Mouse (Mus musculus) c-Kit-negative CD71-positive TER-119-positive erythroid progenitor cells, embryonic 14.5 days (primary cell): Measurements from ENCODE around the gene Kalrn.

Source experiments
- DNase-seq: peaks from one replicate; pipeline ENCODE4 v3.0.0-alpha.2; 2013; ENCODE audit warnings: low read depth, low spot score

The Kalrn gene

GRCm38 (mm10) chr16:34557891-34558290 is 15.4 kb downstream of the Kalrn start:
- DNase-seq = no peak

GRCm38 (mm10) chr16:34552731-34553130 is 20.6 kb downstream of the Kalrn start:
- no peak for DNase-seq

- no peak for DNase-seq
Observed at GRCm38 (mm10) chr16:34549470-34549999, 23.8 kb downstream of the Kalrn start.

- DNase-seq = no peak
Observed at GRCm38 (mm10) chr16:34546805-34547509, 26.4 kb downstream of the Kalrn start.

- DNase-seq = no peak
Observed at GRCm38 (mm10) chr16:34543754-34544153, 29.6 kb downstream of the Kalrn start.

- no peak for DNase-seq
Observed at GRCm38 (mm10) chr16:34542341-34542740, 31.0 kb downstream of the Kalrn start.

- DNase-seq = no peak
Observed at GRCm38 (mm10) chr16:34538679-34539185, 34.6 kb downstream of the Kalrn start.

GRCm38 (mm10) chr16:34536300-34536699 is 37.0 kb downstream of the Kalrn start:
- DNase-seq = no peak

GRCm38 (mm10) chr16:34535135-34535534 is 38.2 kb downstream of the Kalrn start:
- DNase-seq = no peak

- DNase-seq = no peak
Observed at GRCm38 (mm10) chr16:34531506-34531905, 41.8 kb downstream of the Kalrn start.

- no peak for DNase-seq
Observed at GRCm38 (mm10) chr16:34530029-34530428, 43.3 kb downstream of the Kalrn start.

- DNase-seq = no peak
Observed at GRCm38 (mm10) chr16:34528234-34528983, 44.9 kb downstream of the Kalrn start.

- DNase-seq = no peak
Observed at GRCm38 (mm10) chr16:34526378-34526777, 47.0 kb downstream of the Kalrn start.

- DNase-seq = no peak
Observed at GRCm38 (mm10) chr16:34525866-34526265, 47.5 kb downstream of the Kalrn start.

GRCm38 (mm10) chr16:34525205-34525604 is 48.1 kb downstream of the Kalrn start:
- DNase-seq = no peak

GRCm38 (mm10) chr16:34521061-34521460 is 52.3 kb downstream of the Kalrn start:
- no peak for DNase-seq

- no peak for DNase-seq
Observed at GRCm38 (mm10) chr16:34516891-34517398, 56.4 kb downstream of the Kalrn start.

GRCm38 (mm10) chr16:34515485-34515884 is 57.8 kb downstream of the Kalrn start:
- no peak for DNase-seq

GRCm38 (mm10) chr16:34513956-34514593 is 59.3 kb downstream of the Kalrn start:
- no peak for DNase-seq

GRCm38 (mm10) chr16:34512326-34512725 is 61.0 kb downstream of the Kalrn start:
- no peak for DNase-seq

GRCm38 (mm10) chr16:34508125-34508524 is 65.2 kb downstream of the Kalrn start:
- DNase-seq = no peak

GRCm38 (mm10) chr16:34506048-34506447 is 67.3 kb downstream of the Kalrn start:
- no peak for DNase-seq
